Mouse (Mus musculus) adrenal gland, adult 2 months (tissue): ENCODE measurements at regions not wholly inside any gene's neighbourhood (a gene's known extent, or its start where the extent isn't known, plus 50 kb on each side); places are given as distances from the start of the nearest gene placed in this dataset.
A peak's percentile ranks its signal among the peaks of the same experiment; 100 is the strongest.

ENCODE experiments used
- DNase-seq: peaks from one replicate; pipeline ENCODE4 v3.0.0; 2021

GRCm38 (mm10) chr17:22795213-22795612 is 71.7 kb downstream of the Zfp945 start:
- DNase-seq, result no peak

DNA sequence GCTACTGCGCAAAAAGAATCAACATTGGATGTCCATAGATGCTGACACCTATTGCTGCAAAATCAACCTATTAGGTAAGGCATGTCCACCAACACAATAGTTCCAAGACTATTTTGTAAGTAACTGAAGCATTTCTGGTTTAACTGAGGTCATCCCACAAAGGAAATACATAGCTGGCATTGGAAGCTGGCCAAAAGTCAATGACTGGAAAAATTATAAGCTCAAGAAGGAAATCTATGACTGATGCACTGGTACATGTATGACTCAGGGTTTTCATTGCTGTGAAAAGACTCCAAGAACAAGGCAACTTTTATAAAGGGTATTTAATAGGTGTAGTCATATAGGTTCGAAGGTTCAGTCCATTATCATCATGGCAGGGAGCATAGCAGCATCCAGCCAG is 82.5 kb downstream of the Zfp945 start:
- DNase-seq, result no peak

- no peak for DNase-seq
These were observed 121.2 kb downstream of the Zfp945 start for GRCm38 (mm10) chr17:22745736-22746135.

GRCm38 (mm10) chr17:22739581-22740178 is 127.3 kb downstream of the Zfp945 start:
- DNase-seq, result peak; percentile 74

DNA sequence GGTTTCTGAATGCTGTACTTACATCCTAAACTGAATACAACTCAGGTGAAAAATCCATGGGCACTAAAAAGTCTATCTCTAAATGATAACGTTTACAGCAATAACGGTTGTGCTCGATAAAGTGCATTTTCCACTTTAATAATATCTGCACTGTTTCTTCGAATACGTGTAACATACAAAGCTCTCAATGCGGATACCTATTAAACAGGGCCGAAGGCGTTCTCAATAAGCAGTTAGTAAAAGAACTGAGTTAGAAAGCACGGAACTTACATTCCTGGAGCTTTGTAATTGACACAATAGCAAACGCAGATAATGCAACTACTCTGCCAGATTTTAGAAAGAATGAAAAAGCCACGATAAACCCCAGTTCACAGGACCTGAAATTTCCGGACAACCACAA is 127.8 kb downstream of the Zfp945 start:
- DNase-seq, result no peak

DNA sequence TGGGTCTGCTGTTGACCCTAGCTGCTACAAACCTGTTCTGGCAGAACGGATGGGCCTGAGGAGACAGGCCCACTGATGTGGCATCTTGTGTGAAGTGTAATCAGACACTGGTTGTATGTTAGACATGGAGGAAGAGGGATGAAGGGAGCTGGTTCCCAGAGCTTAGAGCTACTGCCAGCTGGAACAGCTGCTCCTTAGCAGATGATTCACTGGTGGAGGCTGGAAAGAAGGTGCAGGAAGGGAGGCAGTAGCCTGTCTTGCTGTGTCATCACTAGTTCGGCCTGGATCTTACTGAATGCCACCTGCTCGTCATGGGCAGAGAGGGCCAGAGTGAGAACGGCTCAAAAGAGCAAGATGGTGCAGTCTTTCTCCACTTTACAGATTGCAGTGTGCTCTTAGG is 130.6 kb downstream of the Zfp945 start:
- DNase-seq, result no peak
